8 mouse cellular contexts compared by ENCODE assay signal in genomic region chr17:46711612-46712271, GRCm38 (mm10). TPM values are rescaled to one million over a fixed set of nuclear protein-coding genes. Genes with fewer than 3 reads are reported as not detected.
DNase-seq lines count a peak whose midpoint lies in the region; ATAC-seq and TF ChIP-seq lines count a peak whose summit lies in the region.

No protein-coding gene starts in this region.

- TF ChIP-seq CTCF in CH12.LX (conservative IDR thresholded peaks at IDR 0.05 in 1 of 2, IDR thresholded peaks at IDR 0.05 in 1 of 2; ENCODE audit: low read depth in 2 of 2, low read length in 2 of 2) = no peak
- no peak for TF ChIP-seq CTCF in cortical plate, adult 2 months (IDR thresholded peaks at IDR 0.05; ENCODE audit: extremely low read depth, insufficient read depth, low read length)

- no peak for TF ChIP-seq EP300 in CH12.LX (IDR thresholded peaks at IDR 0.05; ENCODE audit: low read length)

- H3K36me3 ChIP-seq in CH12.LX (replicated peaks in 1 of 2; ENCODE audit: control insufficient read depth in 1 of 2, insufficient read depth in 1 of 2, low read length in 1 of 2) = peaks cover 17 to 35% of the 10 kb centered on the region in 2 experiments
- H3K36me3 ChIP-seq in heart, embryonic 13.5 days = peaks cover 35% of the 10 kb centered on the region
- peaks cover 29% of the 10 kb centered on the region for H3K36me3 ChIP-seq in kidney, embryonic 16.5 days (ENCODE audit: insufficient read depth, low read length)

- peak overlapping the region; percentile 84 to 99 (median 87) for H3K4me3 ChIP-seq in CH12.LX (replicated peaks in 1 of 3; ENCODE audit: low read depth in 2 of 3, low read length in 2 of 3, poor library complexity in 1 of 3)
- peak overlapping the region; percentile 64 for H3K4me3 ChIP-seq in cortical plate, adult 2 months (ENCODE audit: insufficient read depth, low read length)
- peak overlapping the region; percentile 99 for H3K4me3 ChIP-seq in heart, embryonic 13.5 days
- peak overlapping the region; percentile 68 for H3K4me3 ChIP-seq in kidney, embryonic 16.5 days (ENCODE audit: low read length)

- peaks cover 6 to 18% of the 10 kb centered on the region in 2 experiments for H3K4me1 ChIP-seq in CH12.LX (ENCODE audit: control insufficient read depth in 1 of 2, insufficient read depth in 2 of 2)
- H3K4me1 ChIP-seq in cortical plate, adult 2 months (ENCODE audit: control insufficient read depth, insufficient read depth, low read length) = peaks cover 4% of the 10 kb centered on the region
- H3K4me1 ChIP-seq in heart, embryonic 13.5 days = peaks cover 15% of the 10 kb centered on the region
- peaks cover 17% of the 10 kb centered on the region for H3K4me1 ChIP-seq in kidney, embryonic 16.5 days (ENCODE audit: insufficient read depth, low read length)

- peak overlapping the region; percentile 86 for H3K4me2 ChIP-seq in CH12.LX (ENCODE audit: insufficient read depth, low read depth, poor library complexity, severe bottlenecking)
- H3K4me2 ChIP-seq in heart, embryonic 13.5 days = peak overlapping the region; percentile 82
- H3K4me2 ChIP-seq in kidney, embryonic 16.5 days (replicated peaks; ENCODE audit: low read depth, low read length) = peak overlapping the region; percentile 93

- under 1% methylated on average over 75 of the region's 76 CpGs for WGBS in heart, embryonic 13.5 days
- WGBS in kidney, embryonic 16.5 days = under 1% methylated on average over 76 of the region's 76 CpGs

- no peaks in the 10 kb centered on the region for H3K27me3 ChIP-seq in CH12.LX (replicated peaks)
- no peaks in the 10 kb centered on the region for H3K27me3 ChIP-seq in heart, embryonic 13.5 days (replicated peaks)
- no peaks in the 10 kb centered on the region for H3K27me3 ChIP-seq in kidney, embryonic 16.5 days (ENCODE audit: insufficient read depth, low read length)

- in situ Hi-C loops in CH12.LX (cut with MboI; ENCODE audit: low pct_ligation_motif_present, low pct_unique_long_range_greater_than_20kb, low sequenced_read_pairs) = loop anchor here (5.0 kb wide), 1 partner anchor 59 kb away; the partner anchor contains the start of gene Cul7

- peak; percentile 47; the same call in 1 of the 2 replicates for ATAC-seq in heart, embryonic 13.5 days (ENCODE audit: extremely low read depth, insufficient number of reproducible peaks, low FRiP score, low TSS enrichment)
- ATAC-seq in kidney, embryonic 16.5 days (ENCODE audit: low FRiP score, low TSS enrichment) = peak; percentile 70

- TF ChIP-seq RAD21 in CH12.LX (IDR thresholded peaks at IDR 0.05; ENCODE audit: low read depth, low read length) = no peak

- peaks cover 19% of the 10 kb centered on the region for H3K79me2 ChIP-seq in CH12.LX (replicated peaks; ENCODE audit: control insufficient read depth, extremely low read depth, insufficient read depth, poor library complexity, severe bottlenecking)

- DNase-seq in 3134 (ENCODE audit: extremely low read depth, insufficient read length, low spot score) = peak; percentile 67
- DNase-seq in CH12.LX (ENCODE audit: extremely low read depth) = no peak
- DNase-seq in lung, postnatal 10 days = peak; percentile 65
- DNase-seq in skeletal muscle tissue, adult 2 months (ENCODE audit: low read depth, low spot score) = peak; percentile 39
- DNase-seq in frontal cortex, postnatal 14 days (ENCODE audit: low spot score in 2 of 2) = no peak

- H3K9ac ChIP-seq in CH12.LX (ENCODE audit: insufficient read depth, low read depth) = peak overlapping the region; percentile 91
- H3K9ac ChIP-seq in heart, embryonic 13.5 days = peak overlapping the region; percentile 98
- H3K9ac ChIP-seq in kidney, embryonic 16.5 days (replicated peaks; ENCODE audit: low read length) = peak overlapping the region; percentile 91

- TF ChIP-seq POLR2A in CH12.LX (IDR thresholded peaks at IDR 0.05; ENCODE audit: low read depth, low read length) = no peak
- TF ChIP-seq POLR2A in cortical plate, adult 2 months (IDR thresholded peaks at IDR 0.05; ENCODE audit: extremely low read depth, insufficient read depth, low read length) = no peak

- peak overlapping the region; percentile 15 for H3K27ac ChIP-seq in CH12.LX (ENCODE audit: insufficient read depth, low read depth)
- no peak overlapping the region for H3K27ac ChIP-seq in cortical plate, adult 2 months (ENCODE audit: insufficient read depth, low read length)
- peak overlapping the region; percentile 69 for H3K27ac ChIP-seq in heart, embryonic 13.5 days (replicated peaks)
- H3K27ac ChIP-seq in kidney, embryonic 16.5 days (ENCODE audit: low read length) = peak overlapping the region; percentile 79; the same call in 1 of the 2 replicates

- dilution Hi-C loops in CH12.LX (cut with MboI; ENCODE audit: extremely low pct_ligation_motif_present, extremely low pct_unique_long_range_greater_than_20kb, low sequenced_read_pairs) = no loop called here

- H3K9me3 ChIP-seq in CH12.LX (replicated peaks; ENCODE audit: low read length) = peaks cover 10% of the 10 kb centered on the region
- H3K9me3 ChIP-seq in heart, embryonic 13.5 days = no peaks in the 10 kb centered on the region
- no peaks in the 10 kb centered on the region for H3K9me3 ChIP-seq in kidney, embryonic 16.5 days (ENCODE audit: low read length)

TF ChIP-seq in CH12.LX, 34 proteins besides CTCF, POLR2A, EP300 and RAD21:
- no peak for TF ChIP-seq IRF4 (IDR thresholded peaks at IDR 0.05; ENCODE audit: low read depth, low read length)
- no peak for TF ChIP-seq NELFE (IDR thresholded peaks at IDR 0.05; ENCODE audit: low read depth, low read length)
TF ChIP-seq in CH12.LX: peak in this region for 0.

RNA-seq across cellular contexts. Expression of gene Pex6, which starts 0.5 kb away (rescaled TPM):
- total RNA-seq in CH12.LX (2012; rRNA removed) (27.8 and 31.8 TPM in 2 replicates), CH12.LX (2014; rRNA removed) (13.7 and 14.1 TPM in 2 replicates)
- polyA plus RNA-seq in CH12.LX (2012; ENCODE audit: insufficient read length, low read depth) = 23.2 and 26.5 TPM in 2 replicates
- polyA plus RNA-seq in cortical plate, adult 2 months (2012; rRNA removed) = 48.4 and 50.8 TPM in 2 replicates
- 11.6 and 12.2 TPM in 2 replicates for polyA plus RNA-seq in heart, embryonic 13.5 days (2015; fragmentation: Nextera tagmentation; extraction: Ambion mirVana)
- 26.8 and 27.4 TPM in 2 replicates for polyA plus RNA-seq in kidney, embryonic 16.5 days (2015; fragmentation: Nextera tagmentation; extraction: Ambion mirVana)

RNA-seq across cellular contexts. Expression of gene Ppp2r5d, which starts 6.8 kb away (rescaled TPM):
- total RNA-seq in CH12.LX (2012; rRNA removed) (57.7 and 63.8 TPM in 2 replicates), CH12.LX (2014; rRNA removed) (56.2 and 59.0 TPM in 2 replicates)
- 70.6 and 75.4 TPM in 2 replicates for polyA plus RNA-seq in CH12.LX (2012; ENCODE audit: insufficient read length, low read depth)
- polyA plus RNA-seq in cortical plate, adult 2 months (2012; rRNA removed) = 97.4 and 98.9 TPM in 2 replicates
- 54.9 and 57.7 TPM in 2 replicates for polyA plus RNA-seq in heart, embryonic 13.5 days (2015; fragmentation: Nextera tagmentation; extraction: Ambion mirVana)
- polyA plus RNA-seq in kidney, embryonic 16.5 days (2015; fragmentation: Nextera tagmentation; extraction: Ambion mirVana) = 110 and 112 TPM in 2 replicates

RNA-seq across cellular contexts. Expression of gene Gnmt, which starts 17.2 kb away (rescaled TPM):
- total RNA-seq in CH12.LX (2012; rRNA removed) (0.13 and 0.25 TPM in 2 replicates), CH12.LX (2014; rRNA removed) (0.38 TPM in 1 of 2 replicates, not detected in the other)
- 0.71 and 1.2 TPM in 2 replicates for polyA plus RNA-seq in CH12.LX (2012; ENCODE audit: insufficient read length, low read depth)
- 1.3 and 1.8 TPM in 2 replicates for polyA plus RNA-seq in cortical plate, adult 2 months (2012; rRNA removed)
- polyA plus RNA-seq in heart, embryonic 13.5 days (2015; fragmentation: Nextera tagmentation; extraction: Ambion mirVana) = 1.5 and 2.0 TPM in 2 replicates
- polyA plus RNA-seq in kidney, embryonic 16.5 days (2015; fragmentation: Nextera tagmentation; extraction: Ambion mirVana) = 2.4 and 2.7 TPM in 2 replicates

RNA-seq across cellular contexts. Expression of gene Klhdc3, which starts 31.0 kb away (rescaled TPM):
- total RNA-seq in CH12.LX (2012; rRNA removed) = 66.7 and 72.3 TPM in 2 replicates
- total RNA-seq in CH12.LX (2014; rRNA removed) = 15.9 and 19.5 TPM in 2 replicates
- 126 and 130 TPM in 2 replicates for polyA plus RNA-seq in CH12.LX (2012; ENCODE audit: insufficient read length, low read depth)
- polyA plus RNA-seq in cortical plate, adult 2 months (2012; rRNA removed) = 254 and 268 TPM in 2 replicates
- polyA plus RNA-seq in heart, embryonic 13.5 days (2015; fragmentation: Nextera tagmentation; extraction: Ambion mirVana) = 136 and 148 TPM in 2 replicates
- polyA plus RNA-seq in kidney, embryonic 16.5 days (2015; fragmentation: Nextera tagmentation; extraction: Ambion mirVana) = 137 and 141 TPM in 2 replicates

RNA-seq across cellular contexts. Expression of gene Mea1, which starts 33.1 kb away (rescaled TPM):
- 94.3 and 106 TPM in 2 replicates for total RNA-seq in CH12.LX (2012; rRNA removed)
- 68.3 and 73.8 TPM in 2 replicates for total RNA-seq in CH12.LX (2014; rRNA removed)
- 86.1 and 110 TPM in 2 replicates for polyA plus RNA-seq in CH12.LX (2012; ENCODE audit: insufficient read length, low read depth)
- 154 and 157 TPM in 2 replicates for polyA plus RNA-seq in cortical plate, adult 2 months (2012; rRNA removed)
- polyA plus RNA-seq in heart, embryonic 13.5 days (2015; fragmentation: Nextera tagmentation; extraction: Ambion mirVana) = 122 and 142 TPM in 2 replicates
- 162 and 172 TPM in 2 replicates for polyA plus RNA-seq in kidney, embryonic 16.5 days (2015; fragmentation: Nextera tagmentation; extraction: Ambion mirVana)

Comparison
In these comparisons a context has a peak if more than half of its experiments do, and no peak if none do; other contexts are left out.
1. DNase-seq: peak in 3134 (single experiment), lung, postnatal 10 days (single experiment) and skeletal muscle tissue, adult 2 months (single experiment); none in CH12.LX (single experiment) and frontal cortex, postnatal 14 days (0 of 2).
2. Peak in every context shown above with its lines, with median percentiles within 50 percentile points of each other: H3K4me2 ChIP-seq, H3K4me3 ChIP-seq and H3K9ac ChIP-seq.